Comparison of ENCODE assay signal across 8 mouse cellular contexts in the genomic region with DNA sequence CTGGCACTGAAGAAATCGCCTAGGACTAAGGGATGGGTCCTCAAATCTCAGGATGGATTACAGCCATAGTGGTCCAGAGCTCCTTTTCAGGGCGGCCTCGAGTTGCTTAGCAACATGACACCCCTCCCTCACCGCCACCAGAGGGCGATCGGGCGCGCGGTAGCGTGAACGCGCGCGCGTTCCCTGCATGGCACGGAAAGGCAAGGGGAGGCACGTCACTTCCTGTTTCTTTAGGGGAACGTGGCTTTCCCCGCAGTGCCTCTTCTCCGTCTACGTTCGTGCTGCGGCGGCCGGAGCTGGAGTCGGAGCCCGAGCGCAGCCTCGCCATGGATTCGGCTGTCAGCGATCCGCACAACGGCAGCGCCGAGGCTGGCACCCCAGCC. TPM values are rescaled to one million over a fixed set of nuclear protein-coding genes. Genes with fewer than 3 reads are reported as not detected.
DNase-seq lines count a peak whose midpoint lies in the region; ATAC-seq lines count a peak whose summit lies in the region.

A gene (plus strand): TSS at position 206 of the 383 bp plus-strand sequence.

- H3K27me3 ChIP-seq in hindbrain, embryonic 14.5 days (ENCODE audit: control insufficient read depth, insufficient read depth, low read length), result no peaks in the 10 kb centered on the region

- H3K27ac ChIP-seq in hindbrain, embryonic 14.5 days, result peak within 1 kb of the TSS; percentile 97

- peak; percentile 82 for ATAC-seq in hindbrain, embryonic 14.5 days (ENCODE audit: low FRiP score)

- H3K9ac ChIP-seq in hindbrain, embryonic 14.5 days, result peak within 1 kb of the TSS; percentile 98

- H3K9me3 ChIP-seq in hindbrain, embryonic 14.5 days (ENCODE audit: control insufficient read depth, low read length), result no peaks in the 10 kb centered on the region

- H3K4me3 ChIP-seq in hindbrain, embryonic 14.5 days (replicated peaks; ENCODE audit: low read length), result peak within 1 kb of the TSS; percentile 95

- under 1% methylated on average over 35 of the region's 35 CpGs for WGBS in hindbrain, embryonic 14.5 days

- DNase-seq in NIH3T3 (ENCODE audit: low read depth), result peak; percentile 98
- DNase-seq in cerebellum, postnatal 10 days, result peak; percentile 96 to 97
- peak; percentile 81 to 85 for DNase-seq in frontal cortex, postnatal 25 days (ENCODE audit: low spot score in 2 of 2)
- peak; percentile 98 for DNase-seq in hindbrain, embryonic 14.5 days (ENCODE audit: low spot score)
- DNase-seq in layer of hippocampus, postnatal 36 days, result peak; percentile 91 to 92
- DNase-seq in lung, postnatal 36 days, result peak; percentile 94
- DNase-seq in retina, postnatal 1 day, result peak; percentile 96
- peak; percentile 82 to 84 for DNase-seq in urinary bladder, adult 18-20 months (ENCODE audit: low spot score in 2 of 2)

- H3K36me3 ChIP-seq in hindbrain, embryonic 14.5 days (replicated peaks; ENCODE audit: control insufficient read depth, insufficient read depth), result peaks cover 21% of the 10 kb centered on the region

- peak within 1 kb of the TSS; percentile 78 for H3K4me2 ChIP-seq in hindbrain, embryonic 14.5 days (replicated peaks)

- H3K4me1 ChIP-seq in hindbrain, embryonic 14.5 days (replicated peaks; ENCODE audit: control insufficient read depth, insufficient read depth, low read length), result peaks cover 31% of the 10 kb centered on the region

RNA-seq across cellular contexts. Expression of the gene that starts here (rescaled TPM):
- 155 and 164 TPM in 2 replicates for polyA plus RNA-seq in hindbrain, embryonic 14.5 days (2014; fragmentation: Nextera tagmentation; extraction: Ambion mirVana)
- 10 to 100 TPM; 77.3 to 77.5 TPM for total RNA-seq in layer of hippocampus, postnatal 36 days (2021)

Comparison
In these comparisons a context has a peak if more than half of its experiments do, and no peak if none do; other contexts are left out.
1. Peak in every context shown above with its lines: DNase-seq, ATAC-seq, H3K4me3 ChIP-seq and H3K27ac ChIP-seq.